Comparison of ENCODE assay signal across 13 mouse cellular contexts in the genomic region with DNA sequence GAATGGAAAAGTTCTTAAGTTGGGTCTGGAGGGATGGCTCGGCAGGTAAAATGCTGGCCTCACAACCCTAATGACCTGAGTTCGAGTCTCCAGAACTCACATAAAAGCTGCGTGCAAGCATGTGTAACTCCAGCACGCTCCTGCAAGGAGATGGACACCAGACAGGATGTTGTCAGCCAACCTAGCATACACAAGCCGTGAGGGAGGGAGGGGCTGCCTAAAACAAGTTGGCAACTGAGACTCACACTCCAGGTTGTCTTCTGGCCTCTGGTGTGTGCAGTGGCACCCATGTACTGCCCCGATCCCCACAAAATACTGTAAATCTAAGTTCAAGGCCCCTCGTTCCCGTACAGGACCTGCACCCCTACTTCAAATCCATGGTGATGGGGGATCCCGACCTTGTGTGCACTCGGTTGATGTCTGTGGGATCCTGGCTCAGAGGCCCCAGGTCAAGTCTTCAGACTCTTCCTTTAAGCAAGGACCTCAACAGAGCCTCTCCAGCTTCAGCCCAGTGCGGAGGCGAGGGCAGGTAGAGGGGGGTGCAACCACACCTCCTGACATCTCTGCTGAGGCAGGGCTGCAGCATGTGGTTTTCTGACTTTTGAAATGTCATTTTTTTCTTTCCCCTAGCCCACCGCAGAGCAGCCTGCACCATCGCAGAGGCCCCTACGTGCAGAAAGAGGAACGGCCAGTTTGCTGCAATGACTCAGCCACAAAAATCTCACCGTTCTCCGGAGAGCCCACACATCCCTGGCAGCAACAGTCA. TPM values are rescaled to one million over a fixed set of nuclear protein-coding genes. Genes with fewer than 3 reads are reported as not detected.
A peak's percentile ranks its signal among the peaks of the same experiment; 100 is the strongest.
DNase-seq lines count a peak whose midpoint lies in the region; ATAC-seq and TF ChIP-seq lines count a peak whose summit lies in the region.
"Had no signal": no experiment of that assay in that cellular context is flagged by ENCODE, and none has a peak within 500 bp of the region (broad histone marks: within the 10 kb centered on the region; RNA-seq: fewer than 3 reads in every experiment).

No protein-coding gene starts in this region.

- no peaks in the 10 kb centered on the region for H3K27me3 ChIP-seq in spleen, adult 2 months (ENCODE audit: control insufficient read depth, insufficient read depth, low read length)
- no peaks in the 10 kb centered on the region for H3K27me3 ChIP-seq in embryonic facial prominence, embryonic 10.5 days (replicated peaks; ENCODE audit: low read depth, poor library complexity, severe bottlenecking)
- no peaks in the 10 kb centered on the region for H3K27me3 ChIP-seq in intestine, embryonic 15.5 days (replicated peaks)
- H3K27me3 ChIP-seq: hindbrain, embryonic 15.5 days; neural tube, embryonic 12.5 days had no signal

- no peak overlapping the region for H3K9ac ChIP-seq in intestine, embryonic 15.5 days
- H3K9ac ChIP-seq: hindbrain, embryonic 15.5 days; neural tube, embryonic 12.5 days had no signal

- peaks cover 17% of the 10 kb centered on the region for H3K36me3 ChIP-seq in spleen, adult 2 months (ENCODE audit: control insufficient read depth, insufficient read depth, low read length)
- peaks cover 21% of the 10 kb centered on the region; the same call in 1 of the 2 replicates for H3K36me3 ChIP-seq in embryonic facial prominence, embryonic 10.5 days (replicated peaks)
- peaks cover 19% of the 10 kb centered on the region for H3K36me3 ChIP-seq in macrophage (ENCODE audit: inconsistent target)
- H3K36me3 ChIP-seq in intestine, embryonic 15.5 days = 0 out of 2 replicates have a peak, but pooled peaks cover 6% of the 10 kb centered on the region
- H3K36me3 ChIP-seq: hindbrain, embryonic 15.5 days had no signal

- peak in 1 of 2 experiments; percentile 47 for DNase-seq in spleen, adult 2 months (ENCODE audit: low read depth in 1 of 2, low spot score in 2 of 2)
- DNase-seq in spleen, adult 12 weeks (ENCODE audit: low spot score) = no peak
- no peak for DNase-seq in embryonic facial prominence, embryonic 10.5 days (ENCODE audit: low spot score)
- DNase-seq in thymus, postnatal 36 days = peak; percentile 62 to 75
- no peak for DNase-seq in kidney, adult 8-10 months
- DNase-seq in cerebellum, postnatal 10 days = no peak
- DNase-seq: cerebellum, adult 2 months had no signal

- no peaks in the 10 kb centered on the region for H3K9me3 ChIP-seq in embryonic facial prominence, embryonic 10.5 days
- H3K9me3 ChIP-seq in intestine, embryonic 15.5 days = no peaks in the 10 kb centered on the region
- H3K9me3 ChIP-seq: forebrain, embryonic 10.5 days; hindbrain, embryonic 15.5 days; neural tube, embryonic 12.5 days had no signal

- H3K4me2 ChIP-seq in intestine, embryonic 15.5 days (replicated peaks) = no peak overlapping the region
- H3K4me2 ChIP-seq: hindbrain, embryonic 15.5 days; neural tube, embryonic 12.5 days had no signal

- H3K27ac ChIP-seq in spleen, adult 2 months (ENCODE audit: insufficient read depth, low read length) = peak overlapping the region; percentile 99
- H3K27ac ChIP-seq in embryonic facial prominence, embryonic 10.5 days (replicated peaks) = peak overlapping the region; percentile 37; the same call in 1 of the 2 replicates
- H3K27ac ChIP-seq in macrophage = peak overlapping the region; percentile 98
- no peak overlapping the region for H3K27ac ChIP-seq in intestine, embryonic 15.5 days
- H3K27ac ChIP-seq: hindbrain, embryonic 15.5 days; neural tube, embryonic 12.5 days had no signal

- 24% methylated on average over 18 of the region's 18 CpGs for WGBS in spleen, adult 2 months
- WGBS in embryonic facial prominence, embryonic 10.5 days = 91% methylated on average over 18 of the region's 18 CpGs
- 15% methylated on average over 17 of the region's 18 CpGs for WGBS in macrophage (ENCODE audit: missing documents)
- WGBS in intestine, embryonic 15.5 days = 81% methylated on average over 18 of the region's 18 CpGs

- peak overlapping the region; percentile 84 for H3K4me3 ChIP-seq in spleen, adult 2 months (ENCODE audit: extremely low read depth, insufficient read depth, insufficient read length)
- H3K4me3 ChIP-seq in embryonic facial prominence, embryonic 10.5 days = no peak overlapping the region
- peak overlapping the region; percentile 81 for H3K4me3 ChIP-seq in macrophage (ENCODE audit: inconsistent target)
- no peak overlapping the region for H3K4me3 ChIP-seq in intestine, embryonic 15.5 days (replicated peaks)
- H3K4me3 ChIP-seq: forebrain, embryonic 10.5 days; hindbrain, embryonic 15.5 days; neural tube, embryonic 12.5 days had no signal

- peaks cover 56% of the 10 kb centered on the region for H3K79me2 ChIP-seq in macrophage (ENCODE audit: inconsistent target)

- peaks cover 38% of the 10 kb centered on the region for H3K4me1 ChIP-seq in spleen, adult 2 months (ENCODE audit: control insufficient read depth, insufficient read depth, insufficient read length)
- H3K4me1 ChIP-seq in embryonic facial prominence, embryonic 10.5 days = peaks cover 64% of the 10 kb centered on the region
- peaks cover 48% of the 10 kb centered on the region for H3K4me1 ChIP-seq in intestine, embryonic 15.5 days (replicated peaks)

- no peak for ATAC-seq in intestine, embryonic 15.5 days

- no peak for TF ChIP-seq POLR2A in spleen, adult 2 months (IDR thresholded peaks at IDR 0.05; ENCODE audit: low read depth, low read length)

- TF ChIP-seq CTCF in spleen, adult 2 months (IDR thresholded peaks at IDR 0.05; ENCODE audit: extremely low read depth, insufficient read depth, insufficient read length, insufficient replicate concordance) = no peak

RNA-seq across cellular contexts. Expression of gene Akna, which starts 2.4 kb away (rescaled TPM):
- polyA plus RNA-seq in spleen, adult 2 months (2012; rRNA removed) = 94.1 and 100 TPM in 2 replicates
- 11.8 and 12.0 TPM in 2 replicates for polyA plus RNA-seq in embryonic facial prominence, embryonic 10.5 days (2016; fragmentation: Nextera tagmentation; extraction: Ambion mirVana)
- 100 to 1,000 TPM; 108 to 877 (median 288) TPM for total RNA-seq in macrophage (2018; cell fraction: chromatin; rRNA removed)
- 100 to 1,000 TPM in 4 of 26 experiments, 10 to 100 TPM in 22; 26.5 to 181 (median 58.8) TPM for total RNA-seq in macrophage (2018; cell fraction: cytosol; rRNA removed)
- total RNA-seq in macrophage (2018; cell fraction: nucleus; rRNA removed) = 100 to 1,000 TPM in 23 of 26 experiments, 10 to 100 TPM in 3; 76.0 to 478 (median 187) TPM
- 14.8 to 23.1 TPM (median 20.8 TPM) in 3 replicates for polyA plus RNA-seq in macrophage (2018)
- polyA plus RNA-seq in intestine, embryonic 15.5 days (2015; fragmentation: Nextera tagmentation; extraction: Ambion mirVana) = 5.6 and 6.5 TPM in 2 replicates

RNA-seq across cellular contexts. Expression of gene Orm2, which starts 38.5 kb away (rescaled TPM):
- polyA plus RNA-seq in spleen, adult 2 months (2012; rRNA removed) = not detected in 2 replicates
- not detected in 2 replicates for polyA plus RNA-seq in embryonic facial prominence, embryonic 10.5 days (2016; fragmentation: Nextera tagmentation; extraction: Ambion mirVana)
- not detected for total RNA-seq in macrophage (2018; cell fraction: chromatin; rRNA removed)
- under 1 TPM in 2 of 26 experiments, not detected in 24; 0.17 to 0.19 TPM for total RNA-seq in macrophage (2018; cell fraction: cytosol; rRNA removed)
- not detected for total RNA-seq in macrophage (2018; cell fraction: nucleus; rRNA removed)
- not detected in 3 replicates for polyA plus RNA-seq in macrophage (2018)
- polyA plus RNA-seq in intestine, embryonic 15.5 days (2015; fragmentation: Nextera tagmentation; extraction: Ambion mirVana) = not detected in 2 replicates
- total RNA-seq: left cerebral cortex, postnatal 10 days had no signal
- polyA plus RNA-seq: cerebellum, adult 2 months; forebrain, embryonic 10.5 days; hindbrain, embryonic 15.5 days; neural tube, embryonic 12.5 days had no signal

RNA-seq across cellular contexts. Expression of gene Orm3, which starts 44.8 kb away (rescaled TPM):
- polyA plus RNA-seq in spleen, adult 2 months (2012; rRNA removed) = not detected in 2 replicates
- polyA plus RNA-seq in embryonic facial prominence, embryonic 10.5 days (2016; fragmentation: Nextera tagmentation; extraction: Ambion mirVana) = not detected in 2 replicates
- total RNA-seq in macrophage (2018; cell fraction: chromatin; rRNA removed) = 1 to 10 TPM in 3 of 26 experiments, not detected in 23; 1.4 to 2.0 (median 1.5) TPM
- under 1 TPM in 1 of 26 experiments, not detected in 25; 0.10 TPM for total RNA-seq in macrophage (2018; cell fraction: cytosol; rRNA removed)
- 1 to 10 TPM in 3 of 26 experiments, under 1 TPM in 1, not detected in 22; 0.81 to 2.7 (median 1.6) TPM for total RNA-seq in macrophage (2018; cell fraction: nucleus; rRNA removed)
- not detected in 3 replicates for polyA plus RNA-seq in macrophage (2018)
- not detected in 2 replicates for polyA plus RNA-seq in intestine, embryonic 15.5 days (2015; fragmentation: Nextera tagmentation; extraction: Ambion mirVana)
- total RNA-seq: left cerebral cortex, postnatal 10 days had no signal
- polyA plus RNA-seq: cerebellum, adult 2 months; forebrain, embryonic 10.5 days; hindbrain, embryonic 15.5 days; neural tube, embryonic 12.5 days had no signal

RNA-seq across cellular contexts. Expression of gene Orm1, which starts 56.4 kb away (rescaled TPM):
- 0.43 and 0.53 TPM in 2 replicates for polyA plus RNA-seq in spleen, adult 2 months (2012; rRNA removed)
- polyA plus RNA-seq in embryonic facial prominence, embryonic 10.5 days (2016; fragmentation: Nextera tagmentation; extraction: Ambion mirVana) = not detected in 2 replicates
- total RNA-seq in macrophage (2018; cell fraction: chromatin; rRNA removed) = not detected
- 1 to 10 TPM in 4 of 26 experiments, under 1 TPM in 13, not detected in 9; 0.22 to 1.7 (median 0.66) TPM for total RNA-seq in macrophage (2018; cell fraction: cytosol; rRNA removed)
- total RNA-seq in macrophage (2018; cell fraction: nucleus; rRNA removed) = 1 to 10 TPM in 4 of 26 experiments, not detected in 22; 1.2 to 2.1 (median 1.6) TPM
- polyA plus RNA-seq in macrophage (2018) = 0.36 to 0.41 TPM in 2 of 3 replicates, not detected in the other
- polyA plus RNA-seq in intestine, embryonic 15.5 days (2015; fragmentation: Nextera tagmentation; extraction: Ambion mirVana) = not detected in 2 replicates
- total RNA-seq: left cerebral cortex, postnatal 10 days had no signal
- polyA plus RNA-seq: cerebellum, adult 2 months; forebrain, embryonic 10.5 days; hindbrain, embryonic 15.5 days; neural tube, embryonic 12.5 days had no signal

Comparison
In these comparisons a context has a peak if more than half of its experiments do, and no peak if none do; other contexts are left out.
1. DNase-seq: peak in thymus, postnatal 36 days (2 of 2); none in spleen, adult 12 weeks (single experiment), embryonic facial prominence, embryonic 10.5 days (single experiment), kidney, adult 8-10 months (0 of 2) and cerebellum, postnatal 10 days (0 of 2).
2. H3K4me3 ChIP-seq: peak in spleen, adult 2 months (single experiment) and macrophage (single experiment); none in embryonic facial prominence, embryonic 10.5 days (single experiment) and intestine, embryonic 15.5 days (single experiment).